Mouse (Mus musculus) brain, embryonic 14.5 days (tissue): ENCODE measurements around the gene Snrpd3.

Experiments used
- CTCF ChIP-seq: fragments of 200-500 bp; IDR thresholded peaks from 2 replicates; pipeline ENCODE4 v1.5.1; 2012; ENCODE audit warnings: inconsistent platforms, mild to moderate bottlenecking, moderate library complexity, borderline replicate concordance; ENCODE audit not compliant: insufficient read depth, insufficient read length; ENCODE audit errors: extremely low read depth
- POLR2A ChIP-seq: fragments of 200-500 bp; IDR thresholded peaks from 2 replicates; pipeline ENCODE4 v1.6.1; 2012; ENCODE audit warnings: mild to moderate bottlenecking, inconsistent platforms, borderline replicate concordance; ENCODE audit not compliant: poor library complexity, insufficient read depth, insufficient read length, severe bottlenecking; ENCODE audit errors: extremely low read depth

DNA sequence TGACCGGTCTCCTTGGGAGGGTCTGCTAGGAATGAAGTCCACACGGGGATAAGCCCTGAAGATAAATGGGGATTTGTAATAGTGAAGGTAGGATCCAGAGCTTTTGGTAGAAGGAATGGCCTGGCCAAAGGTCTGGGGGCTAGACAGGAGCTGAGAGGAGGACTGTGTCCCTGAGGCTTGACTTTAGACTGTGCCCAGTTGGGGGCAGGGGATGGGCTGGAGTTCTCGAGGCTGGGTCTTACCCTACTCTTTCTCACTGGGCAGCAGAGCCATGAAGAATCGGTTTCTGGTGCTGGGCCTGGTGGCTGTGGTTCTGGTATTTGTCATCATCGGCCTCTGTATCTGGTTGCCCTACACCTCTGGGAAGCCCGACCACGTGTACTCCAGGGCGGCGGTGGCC lies 56.6 kb downstream of the Snrpd3 start:
- TF ChIP-seq CTCF = no peak
- TF ChIP-seq POLR2A = no peak
